Mouse (Mus musculus) monocyte, adult 2 months (primary cell): ENCODE results near the gene Tmem141.

ENCODE experiments used
- DNase-seq, 2 experiments: peaks; one replicate each; pipeline ENCODE4 v3.0.0; 2022; ENCODE audit warnings: low spot score in 2 of 2, low read depth in 1 of 2

The Tmem141 gene

GRCm38 (mm10) chr2:25607761-25608622 is 13.8 kb downstream of the Tmem141 start, which contains the start of gene Rabl6:
Gene Rabl6 (minus strand): TSS chr2:25608521.
- peak; percentile 66 to 75 for DNase-seq

- no peak for DNase-seq
Observed at GRCm38 (mm10) chr2:25602526-25602925, 19.3 kb downstream of the Tmem141 start.

- DNase-seq, result no peak
Observed at GRCm38 (mm10) chr2:25600037-25600436, 21.8 kb downstream of the Tmem141 start.

GRCm38 (mm10) chr2:25598749-25599148 is 23.1 kb downstream of the Tmem141 start:
- DNase-seq, result no peak

GRCm38 (mm10) chr2:25596765-25597510 is 24.9 kb downstream of the Tmem141 start:
- no peak for DNase-seq

- no peak for DNase-seq
Observed at GRCm38 (mm10) chr2:25591863-25592262, 29.9 kb downstream of the Tmem141 start.

GRCm38 (mm10) chr2:25588227-25588907 is 33.4 kb downstream of the Tmem141 start:
- DNase-seq, result no peak

- no peak for DNase-seq
Observed at GRCm38 (mm10) chr2:25587290-25587689, 34.5 kb downstream of the Tmem141 start.

GRCm38 (mm10) chr2:25585601-25586000 is 36.2 kb downstream of the Tmem141 start:
- DNase-seq, result no peak

- no peak for DNase-seq
Observed at GRCm38 (mm10) chr2:25584856-25585255, 36.9 kb downstream of the Tmem141 start.

GRCm38 (mm10) chr2:25584152-25584551 is 37.7 kb downstream of the Tmem141 start:
- DNase-seq, result no peak

- DNase-seq, result no peak
Observed at GRCm38 (mm10) chr2:25583571-25583970, 38.2 kb downstream of the Tmem141 start.

GRCm38 (mm10) chr2:25583120-25583481 is 38.7 kb downstream of the Tmem141 start:
- DNase-seq, result no peak

GRCm38 (mm10) chr2:25582466-25583119 is 39.2 kb downstream of the Tmem141 start:
- DNase-seq, result no peak

GRCm38 (mm10) chr2:25581901-25582301 is 39.9 kb downstream of the Tmem141 start:
- peak in 1 of 2 experiments; percentile 27 for DNase-seq

- peak in 1 of 2 experiments; percentile 50 for DNase-seq
Observed at GRCm38 (mm10) chr2:25581294-25581864, 40.4 kb downstream of the Tmem141 start, which contains the start of gene Ajm1. Gene Ajm1 (minus strand): TSS chr2:25581757.

GRCm38 (mm10) chr2:25580621-25581101 is 41.1 kb downstream of the Tmem141 start:
- no peak for DNase-seq

- no peak for DNase-seq
Observed at GRCm38 (mm10) chr2:25579737-25580460, 41.9 kb downstream of the Tmem141 start.

- DNase-seq, result no peak
Observed at GRCm38 (mm10) chr2:25578796-25579736, 42.7 kb downstream of the Tmem141 start.
